Mouse (Mus musculus): ENCODE data around the gene Polr2l. TPM values are rescaled to one million over a fixed set of nuclear protein-coding genes. Genes with fewer than 3 reads are reported as not detected.

Gene Polr2l
- polyA plus RNA-seq, 1 experiment from 2014 or later, result 95.7 TPM

DNA sequence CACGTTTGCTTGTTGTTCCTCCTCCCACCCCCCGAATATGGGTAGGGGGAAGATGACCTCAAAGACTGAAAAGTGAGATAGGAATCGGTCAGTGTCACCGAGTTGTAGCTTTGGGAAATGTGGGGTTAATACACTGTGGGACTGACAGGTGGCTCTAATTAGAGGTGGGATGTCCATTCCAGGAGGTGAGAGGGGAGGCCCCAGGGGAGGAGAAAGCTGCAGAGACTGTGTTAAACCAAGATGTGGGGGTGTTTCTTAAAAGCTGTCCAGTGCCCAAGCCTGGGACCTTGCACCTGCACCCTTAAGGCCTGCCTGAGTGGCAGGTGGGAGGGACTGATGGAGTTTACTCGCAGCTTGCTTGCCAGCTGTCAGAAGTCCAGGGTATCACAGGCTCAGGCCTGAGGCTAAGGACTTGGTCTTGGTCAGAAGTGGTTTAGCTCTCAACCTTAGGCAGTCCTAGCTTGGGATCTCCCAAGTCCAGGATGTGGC is 12.6 kb downstream of the Polr2l start:
- H3K36me3 ChIP-seq (replicated peaks), result peaks cover 12% of the 10 kb centered on the region
- no peak for DNase-seq (ENCODE audit: extremely low spot score, low spot score)
- WGBS, result 15% methylated on average over 5 of the region's 5 CpGs
- H3K9me3 ChIP-seq, result no peaks in the 10 kb centered on the region
- peak overlapping the region; percentile 68; the same call in 1 of the 2 replicates for H3K27ac ChIP-seq
- peaks cover 90% of the 10 kb centered on the region for H3K27me3 ChIP-seq (ENCODE audit: poor library complexity, severe bottlenecking)
- peaks cover 66% of the 10 kb centered on the region for H3K4me1 ChIP-seq
- H3K4me3 ChIP-seq, result peak overlapping the region; percentile 55

GRCm38 (mm10) chr7:141461521-141462332 is 13.2 kb downstream of the Polr2l start:
- peak overlapping the region; percentile 68; the same call in 1 of the 2 replicates for H3K27ac ChIP-seq

GRCm38 (mm10) chr7:141460391-141461113 is 14.4 kb downstream of the Polr2l start, which contains the start of gene Cracr2b:
Gene Cracr2b (plus strand): TSS chr7:141461094.
- H3K27me3 ChIP-seq (ENCODE audit: poor library complexity, severe bottlenecking), result peaks cover 87% of the 10 kb centered on the region
- H3K4me1 ChIP-seq, result peaks cover 65% of the 10 kb centered on the region
- H3K9me3 ChIP-seq, result no peaks in the 10 kb centered on the region
- WGBS, result 70% methylated on average over 15 of the region's 15 CpGs
- DNase-seq (ENCODE audit: extremely low spot score, low spot score), result no peak
- peak within 1 kb of the TSS; percentile 68; the same call in 1 of the 2 replicates for H3K27ac ChIP-seq
- peak within 1 kb of the TSS; percentile 55 for H3K4me3 ChIP-seq
- H3K36me3 ChIP-seq (replicated peaks), result peaks cover 12% of the 10 kb centered on the region

More at GRCm38 (mm10) chr7:141461521-141462332, 13.2 kb downstream of the Polr2l start:
- peak overlapping the region; percentile 55 for H3K4me3 ChIP-seq
- WGBS, result 2% methylated on average over 59 of the region's 59 CpGs
- peaks cover 12% of the 10 kb centered on the region for H3K36me3 ChIP-seq (replicated peaks)
- no peaks in the 10 kb centered on the region for H3K9me3 ChIP-seq
- no peak for DNase-seq (ENCODE audit: extremely low spot score, low spot score)
- H3K4me1 ChIP-seq, result peaks cover 62% of the 10 kb centered on the region
- peaks cover 92% of the 10 kb centered on the region for H3K27me3 ChIP-seq (ENCODE audit: poor library complexity, severe bottlenecking)

DNA sequence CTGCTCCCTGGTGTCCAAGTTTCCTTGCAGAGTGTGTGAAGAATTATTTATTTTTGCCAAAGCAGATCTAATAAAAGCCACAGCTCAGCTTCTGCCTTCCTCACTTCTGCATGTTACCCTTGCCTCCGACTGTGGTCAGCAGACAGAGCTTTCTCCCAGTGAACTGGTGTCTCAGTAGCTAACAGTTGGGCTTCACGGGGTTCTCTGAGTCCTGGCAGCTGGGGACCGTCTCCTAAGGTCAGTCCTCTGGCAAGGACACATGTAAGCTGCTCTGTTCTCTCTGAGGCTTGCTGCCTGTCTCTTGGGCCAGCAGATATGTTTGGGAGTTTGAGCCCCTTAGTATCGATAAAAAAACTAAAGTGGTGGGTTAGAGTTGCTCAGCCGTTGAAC is 14.9 kb downstream of the Polr2l start:
- H3K27me3 ChIP-seq (ENCODE audit: poor library complexity, severe bottlenecking), result peaks cover 81% of the 10 kb centered on the region
- H3K27ac ChIP-seq, result no peak overlapping the region
- peaks cover 12% of the 10 kb centered on the region for H3K36me3 ChIP-seq (replicated peaks)
- H3K4me3 ChIP-seq, result no peak overlapping the region
- H3K4me1 ChIP-seq, result peaks cover 65% of the 10 kb centered on the region
- no peaks in the 10 kb centered on the region for H3K9me3 ChIP-seq
- DNase-seq (ENCODE audit: extremely low spot score, low spot score), result no peak
- 81% methylated on average over 5 of the region's 5 CpGs for WGBS

GRCm38 (mm10) chr7:141459301-141459711 is 15.6 kb downstream of the Polr2l start:
- 92% methylated on average over 17 of the region's 17 CpGs for whole genome bisulfite sequencing
- Histone ChIP-seq H3K9me3 (no peaks in the 10 kb centered on the region), H3K4me3 (no peak overlapping the region), H3K27me3 (ENCODE audit: poor library complexity, severe bottlenecking) (peaks cover 74% of the 10 kb centered on the region), H3K36me3 (replicated peaks) (peaks cover 12% of the 10 kb centered on the region), H3K27ac (no peak overlapping the region), H3K4me1 (peaks cover 65% of the 10 kb centered on the region)
- no peak for DNase-seq (ENCODE audit: extremely low spot score, low spot score)

- H3K4me3 ChIP-seq, result no peak overlapping the region
- H3K4me1 ChIP-seq, result peaks cover 61% of the 10 kb centered on the region
- 94% methylated on average over 11 of the region's 11 CpGs for WGBS
- peaks cover 68% of the 10 kb centered on the region for H3K27me3 ChIP-seq (ENCODE audit: poor library complexity, severe bottlenecking)
- no peak for DNase-seq (ENCODE audit: extremely low spot score, low spot score)
- H3K27ac ChIP-seq, result no peak overlapping the region
- H3K9me3 ChIP-seq, result no peaks in the 10 kb centered on the region
- peaks cover 12% of the 10 kb centered on the region for H3K36me3 ChIP-seq (replicated peaks)
Observed at GRCm38 (mm10) chr7:141458661-141459060, 16.3 kb downstream of the Polr2l start.

DNA sequence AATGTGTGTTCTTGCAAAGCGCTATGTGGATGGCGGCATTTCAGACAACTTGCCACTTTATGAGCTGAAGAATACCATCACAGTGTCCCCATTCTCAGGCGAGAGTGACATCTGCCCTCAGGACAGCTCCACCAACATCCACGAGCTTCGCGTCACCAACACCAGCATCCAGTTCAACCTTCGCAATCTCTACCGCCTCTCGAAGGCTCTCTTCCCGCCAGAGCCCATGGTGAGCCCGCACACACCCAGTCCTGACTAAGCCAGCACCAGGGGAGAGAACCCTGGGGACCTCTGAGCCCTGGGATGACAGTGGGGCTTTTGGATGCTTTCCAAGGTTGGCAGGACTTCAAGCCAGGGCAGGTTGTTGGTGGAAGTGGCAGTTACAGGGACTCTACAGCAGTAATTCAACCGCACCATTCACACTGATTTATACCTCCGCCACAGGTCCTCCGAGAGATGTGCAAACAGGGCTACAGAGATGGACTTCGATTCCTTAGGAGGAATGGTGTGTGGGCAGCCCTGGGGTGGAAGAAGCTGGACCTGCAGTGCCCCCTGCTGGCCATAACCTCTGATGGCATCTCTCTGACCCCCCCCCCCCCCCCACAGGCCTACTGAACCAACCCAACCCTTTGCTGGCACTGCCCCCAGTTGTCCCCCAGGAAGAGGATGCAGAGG is 16.8 kb downstream of the Polr2l start:
- Histone ChIP-seq H3K4me3 (no peak overlapping the region), H3K36me3 (replicated peaks) (peaks cover 14% of the 10 kb centered on the region), H3K27ac (no peak overlapping the region), H3K27me3 (ENCODE audit: poor library complexity, severe bottlenecking) (peaks cover 62% of the 10 kb centered on the region), H3K4me1 (peaks cover 56% of the 10 kb centered on the region), H3K9me3 (no peaks in the 10 kb centered on the region)
- no peak for DNase-seq (ENCODE audit: extremely low spot score, low spot score)
- 78% methylated on average over 15 of the region's 15 CpGs for WGBS

- Histone ChIP-seq H3K36me3 (replicated peaks) (peaks cover 21% of the 10 kb centered on the region), H3K27me3 (ENCODE audit: poor library complexity, severe bottlenecking) (peaks cover 54% of the 10 kb centered on the region), H3K9me3 (no peaks in the 10 kb centered on the region), H3K4me1 (peaks cover 48% of the 10 kb centered on the region), H3K27ac (no peak overlapping the region), H3K4me3 (no peak overlapping the region; the same call in 1 of the 2 replicates)
- no peak for DNase-seq (ENCODE audit: extremely low spot score, low spot score)
- 90% methylated on average over 14 of the region's 14 CpGs for WGBS
Observed at GRCm38 (mm10) chr7:141457236-141457635, 17.7 kb downstream of the Polr2l start.

DNA sequence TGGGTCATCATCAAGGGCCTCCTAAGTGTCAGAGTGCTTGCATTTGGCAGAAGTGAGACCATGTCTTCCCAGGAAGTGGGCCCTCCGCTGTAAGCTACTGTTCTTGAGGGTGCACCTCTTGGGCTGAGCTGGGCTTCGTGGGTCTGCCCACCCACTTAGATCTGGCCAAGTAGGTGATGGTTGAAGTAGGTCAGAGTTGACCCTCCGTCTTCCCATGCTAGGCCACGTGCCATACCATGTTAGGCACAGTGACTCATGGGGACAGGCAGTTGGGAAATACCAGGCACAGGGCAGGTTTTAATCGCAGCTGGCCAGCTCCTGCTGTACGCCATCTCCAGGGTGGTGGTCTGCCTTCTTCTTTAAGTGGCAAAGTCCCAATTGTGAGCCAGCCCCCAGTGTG is 18.2 kb downstream of the Polr2l start:
- DNase-seq (ENCODE audit: extremely low spot score, low spot score), result no peak
- Histone ChIP-seq H3K4me3 (peak overlapping the region; percentile 79; the same call in 1 of the 2 replicates), H3K36me3 (replicated peaks) (peaks cover 26% of the 10 kb centered on the region), H3K4me1 (peaks cover 43% of the 10 kb centered on the region), H3K9me3 (no peaks in the 10 kb centered on the region), H3K27ac (no peak overlapping the region), H3K27me3 (ENCODE audit: poor library complexity, severe bottlenecking) (peaks cover 49% of the 10 kb centered on the region)
- 93% methylated on average over 6 of the region's 6 CpGs for WGBS

- no peak for DNase-seq (ENCODE audit: extremely low spot score, low spot score)
- peak overlapping the region; percentile 85 for H3K27ac ChIP-seq
Observed at GRCm38 (mm10) chr7:141455610-141456314, 19.2 kb downstream of the Polr2l start.

DNA sequence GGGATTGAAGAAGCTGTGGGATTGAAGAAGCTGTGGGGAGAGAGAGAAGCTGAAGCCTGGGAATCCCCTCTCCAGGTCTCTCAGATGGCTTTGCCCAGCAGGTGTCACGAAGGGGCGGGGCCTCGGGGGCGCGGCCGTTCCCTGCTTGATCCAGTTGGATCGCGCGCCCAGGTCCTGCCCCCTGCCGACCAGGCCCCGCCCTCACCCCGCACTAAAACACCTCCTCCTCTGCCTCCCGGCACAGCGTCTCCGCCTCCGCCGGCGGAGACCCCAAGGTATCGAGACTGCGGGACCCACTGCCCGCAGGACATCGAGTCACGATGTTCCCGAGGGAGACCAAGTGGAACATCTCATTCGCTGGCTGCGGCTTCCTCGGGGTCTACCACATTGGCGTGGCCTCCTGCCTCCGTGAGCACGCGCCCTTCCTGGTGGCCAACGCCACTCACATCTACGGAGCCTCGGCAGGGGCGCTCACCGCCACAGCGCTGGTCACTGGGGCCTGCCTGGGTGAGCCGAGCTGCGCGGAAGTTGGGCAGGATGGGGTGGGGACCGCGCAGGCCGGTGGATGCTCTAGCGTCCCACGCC is 19.9 kb downstream of the Polr2l start, which contains the start of gene Pnpla2:
Gene Pnpla2, plus strand, starts transcription at position 232 of the 585 bp plus-strand sequence.
- H3K27ac ChIP-seq, result peak within 1 kb of the TSS; percentile 85
- WGBS, result under 1% methylated on average over 45 of the region's 45 CpGs
- H3K9me3 ChIP-seq, result no peaks in the 10 kb centered on the region
- DNase-seq (ENCODE audit: extremely low spot score, low spot score), result peak; percentile 90
- H3K4me1 ChIP-seq, result peaks cover 32% of the 10 kb centered on the region
- H3K27me3 ChIP-seq (ENCODE audit: poor library complexity, severe bottlenecking), result peaks cover 32% of the 10 kb centered on the region
- H3K36me3 ChIP-seq (replicated peaks), result peaks cover 43% of the 10 kb centered on the region
- H3K4me3 ChIP-seq, result peak within 1 kb of the TSS; percentile 79

More at GRCm38 (mm10) chr7:141455610-141456314, 19.2 kb downstream of the Polr2l start:
- peak overlapping the region; percentile 79 for H3K4me3 ChIP-seq
- H3K27me3 ChIP-seq (ENCODE audit: poor library complexity, severe bottlenecking), result peaks cover 39% of the 10 kb centered on the region
- peaks cover 36% of the 10 kb centered on the region for H3K36me3 ChIP-seq (replicated peaks)
- no peaks in the 10 kb centered on the region for H3K9me3 ChIP-seq
- peaks cover 34% of the 10 kb centered on the region for H3K4me1 ChIP-seq
- 2% methylated on average over 23 of the region's 23 CpGs for WGBS
